Mouse (Mus musculus): Measurements from ENCODE around the gene Tmem145.

The Tmem145 gene

GRCm38 (mm10) chr7:25275555-25276298 lies 30.2 kb upstream of the Tmem145 start:
- no peak for DNase-seq (ENCODE audit: low spot score)

DNA sequence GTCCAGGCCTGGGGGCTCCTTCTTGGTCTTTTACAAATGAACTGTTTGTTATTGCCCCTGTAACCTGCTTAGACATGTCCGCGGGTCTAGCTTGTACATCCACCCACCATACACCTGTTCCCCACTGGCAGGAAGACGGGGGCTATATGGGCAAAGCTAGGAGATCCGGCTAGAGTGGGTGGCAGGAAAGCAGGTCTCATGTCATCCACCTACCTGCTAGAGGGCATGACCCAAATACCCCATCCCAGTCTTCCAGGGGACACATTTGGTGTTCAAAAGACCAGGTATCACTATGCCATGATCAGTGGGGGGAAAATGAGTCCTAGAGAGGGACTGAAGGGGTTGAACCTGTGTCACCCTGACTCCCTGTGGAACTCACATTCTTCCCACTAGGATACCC lies 28.5 kb upstream of the Tmem145 start:
- no peak for DNase-seq (ENCODE audit: low spot score)

DNA sequence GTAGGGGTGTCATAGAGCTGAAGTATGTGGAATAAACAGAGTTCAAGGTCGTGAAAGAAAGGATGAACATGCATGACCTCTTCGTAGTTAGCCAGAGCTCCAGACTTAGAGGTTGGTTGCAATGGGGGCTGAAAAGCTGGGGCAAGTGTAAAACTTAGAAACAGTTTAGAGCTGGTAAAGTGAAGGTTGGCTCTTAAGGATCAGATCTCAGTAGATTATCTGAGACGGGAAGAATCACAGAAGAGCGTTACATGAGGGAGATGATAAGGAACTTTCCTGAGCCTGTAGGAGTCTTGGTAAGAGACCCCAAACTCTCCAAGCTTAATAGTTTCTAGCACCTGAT lies 27.9 kb upstream of the Tmem145 start:
- no peak for DNase-seq (ENCODE audit: low spot score)

- DNase-seq (ENCODE audit: low spot score), result peak; percentile 95
Measured at GRCm38 (mm10) chr7:25278341-25279075, 27.4 kb upstream of the Tmem145 start.

GRCm38 (mm10) chr7:25279076-25279860 lies 26.6 kb upstream of the Tmem145 start:
- DNase-seq (ENCODE audit: low spot score), result no peak

DNA sequence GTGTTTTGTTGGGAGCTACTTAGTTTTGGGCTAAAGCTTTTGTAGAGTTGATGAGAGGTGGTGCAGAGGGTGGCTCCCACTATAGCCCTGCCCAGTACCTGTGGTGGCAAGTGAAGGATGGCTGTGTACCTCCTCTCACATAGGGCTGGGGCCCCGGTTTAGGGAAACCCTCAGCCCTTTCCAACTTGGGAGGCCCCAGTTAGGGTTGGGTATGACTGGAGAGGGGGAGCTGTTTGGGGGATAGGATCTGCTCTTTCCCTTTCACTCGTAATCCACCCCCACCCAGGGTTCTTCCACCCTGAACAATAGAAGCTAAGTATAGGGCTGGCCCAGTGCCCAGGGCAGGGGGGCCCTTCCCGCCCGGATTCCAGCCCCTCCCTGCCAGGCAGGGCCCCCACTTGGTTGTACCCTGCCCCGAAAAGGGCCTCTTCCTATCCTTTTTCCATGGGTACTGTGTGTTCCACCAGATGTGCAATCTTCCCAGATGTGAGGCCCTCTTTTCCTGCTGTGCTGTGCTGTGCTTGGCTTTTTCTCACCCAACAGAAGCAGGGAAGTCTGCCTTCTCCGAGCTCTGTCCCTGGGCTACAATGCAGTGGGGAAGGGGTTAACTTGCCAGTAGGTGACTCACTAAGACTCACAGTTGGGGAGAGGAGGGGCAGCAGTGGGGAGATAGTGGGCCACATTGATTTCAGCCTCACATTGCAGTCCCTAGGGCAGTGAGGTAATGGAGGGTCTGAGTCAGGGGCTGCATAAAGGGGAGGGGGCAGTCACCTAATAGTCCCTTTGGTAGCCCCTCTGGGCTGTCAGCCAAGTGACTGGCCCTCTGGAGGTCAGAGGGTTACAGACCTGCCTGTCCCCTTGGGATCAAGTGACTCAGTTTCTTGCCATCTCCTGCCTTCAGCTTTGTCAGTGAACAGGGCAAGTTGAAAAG lies 25.8 kb upstream of the Tmem145 start:
- peak; percentile 31 for DNase-seq (ENCODE audit: low spot score)

- no peak for DNase-seq (ENCODE audit: low spot score)
Measured at GRCm38 (mm10) chr7:25281166-25281733, 24.7 kb upstream of the Tmem145 start.

GRCm38 (mm10) chr7:25281734-25282601 lies 23.9 kb upstream of the Tmem145 start:
- DNase-seq (ENCODE audit: low spot score), result peak; percentile 98

GRCm38 (mm10) chr7:25282731-25283211 lies 23.1 kb upstream of the Tmem145 start:
- DNase-seq (ENCODE audit: low spot score), result peak; percentile 71

- DNase-seq (ENCODE audit: low spot score), result no peak
Measured at GRCm38 (mm10) chr7:25283637-25284036, 22.3 kb upstream of the Tmem145 start.

DNA sequence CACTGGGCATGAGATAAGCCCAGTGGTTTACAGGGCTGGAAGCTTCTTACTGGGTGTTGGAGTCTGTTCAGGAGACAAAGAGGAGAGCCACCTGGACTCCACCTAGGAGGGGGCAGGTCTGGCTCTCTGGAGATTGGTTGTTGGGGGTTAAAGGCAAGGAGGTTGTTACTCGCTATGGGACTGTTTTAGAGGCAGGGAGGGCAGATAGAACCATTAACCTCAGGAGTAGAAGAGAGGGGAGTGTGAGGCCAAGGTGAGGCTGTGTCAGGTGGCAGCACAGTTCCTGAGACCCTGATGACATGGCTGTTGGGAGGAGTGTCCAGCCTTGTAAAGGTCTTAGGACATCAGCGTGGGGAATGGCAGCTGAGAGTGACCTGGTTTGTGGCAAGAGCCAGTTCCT lies 21.7 kb upstream of the Tmem145 start:
- no peak for DNase-seq (ENCODE audit: low spot score)

DNA sequence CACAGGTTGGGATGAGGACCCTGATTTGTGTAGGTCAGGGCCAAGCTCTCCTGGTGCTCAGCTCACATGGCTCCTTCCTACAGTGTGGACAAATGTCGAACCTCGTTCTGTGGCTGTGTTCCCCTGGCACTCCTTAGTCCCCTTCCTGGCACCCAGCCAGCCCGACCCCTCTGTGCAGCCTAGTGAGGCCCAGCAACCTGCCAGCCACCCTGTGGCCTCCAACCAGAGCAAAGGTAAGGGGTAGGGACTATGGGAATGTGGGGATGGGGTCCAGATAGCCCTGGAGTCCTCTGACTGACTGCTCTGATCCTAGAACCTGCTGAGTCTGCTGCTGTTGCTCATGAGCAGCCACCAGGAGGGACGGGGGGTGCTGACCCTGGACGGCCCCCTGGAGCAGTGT lies 21.1 kb upstream of the Tmem145 start:
- no peak for DNase-seq (ENCODE audit: low spot score)

DNA sequence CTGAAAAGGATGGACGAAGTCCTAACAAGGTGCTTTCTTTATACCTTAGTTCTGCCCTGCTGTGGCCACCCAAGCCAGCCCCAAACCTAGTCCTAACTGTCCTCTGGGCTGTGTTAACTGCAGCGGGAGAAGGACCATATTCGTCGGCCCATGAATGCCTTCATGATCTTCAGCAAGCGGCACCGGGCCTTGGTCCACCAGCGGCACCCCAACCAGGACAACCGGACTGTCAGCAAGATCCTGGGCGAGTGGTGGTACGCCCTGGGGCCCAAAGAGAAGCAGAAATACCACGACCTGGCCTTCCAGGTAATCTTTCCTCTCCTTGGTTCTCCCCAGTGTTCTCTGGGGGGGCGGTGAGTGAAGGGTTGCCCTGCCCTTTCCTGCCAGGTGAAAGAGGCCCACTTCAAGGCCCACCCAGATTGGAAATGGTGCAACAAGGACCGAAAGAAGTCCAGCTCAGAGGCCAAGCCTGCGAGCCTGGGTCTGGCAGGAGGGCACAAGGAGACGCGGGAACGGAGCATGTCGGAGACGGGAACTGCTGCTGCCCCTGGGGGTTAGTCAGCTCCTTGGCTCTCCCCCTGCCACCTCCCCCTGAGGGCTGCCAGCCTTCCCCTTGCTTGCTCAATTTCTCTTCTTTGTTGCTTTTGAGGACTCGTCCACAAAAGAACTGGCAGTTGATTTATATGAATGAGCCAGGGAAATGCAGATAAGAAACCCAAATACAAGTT lies 20.2 kb upstream of the Tmem145 start:
- DNase-seq (ENCODE audit: low spot score), result no peak

- no peak for DNase-seq (ENCODE audit: low spot score)
Measured at GRCm38 (mm10) chr7:25286989-25287388, 18.9 kb upstream of the Tmem145 start.

DNA sequence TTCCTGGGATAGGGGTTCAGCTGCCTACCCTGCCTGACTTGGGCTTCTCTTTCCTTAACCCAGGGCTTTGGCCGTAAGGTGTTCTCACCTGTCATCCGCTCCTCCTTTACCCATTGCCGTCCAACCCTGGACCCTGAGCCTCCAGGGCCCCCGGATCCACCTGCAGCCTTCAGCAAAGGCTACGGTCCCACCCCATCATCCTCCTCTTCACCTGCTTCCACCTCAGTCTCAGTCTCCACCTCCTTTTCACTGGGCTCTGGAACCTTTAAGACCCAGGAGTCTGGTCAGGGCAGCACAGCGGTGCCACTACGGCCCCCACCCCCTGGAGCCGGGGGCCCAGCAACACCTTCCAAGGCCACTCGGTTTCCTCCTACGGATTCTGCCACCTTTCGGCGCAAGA lies 17.9 kb upstream of the Tmem145 start:
- DNase-seq (ENCODE audit: low spot score), result no peak

DNA sequence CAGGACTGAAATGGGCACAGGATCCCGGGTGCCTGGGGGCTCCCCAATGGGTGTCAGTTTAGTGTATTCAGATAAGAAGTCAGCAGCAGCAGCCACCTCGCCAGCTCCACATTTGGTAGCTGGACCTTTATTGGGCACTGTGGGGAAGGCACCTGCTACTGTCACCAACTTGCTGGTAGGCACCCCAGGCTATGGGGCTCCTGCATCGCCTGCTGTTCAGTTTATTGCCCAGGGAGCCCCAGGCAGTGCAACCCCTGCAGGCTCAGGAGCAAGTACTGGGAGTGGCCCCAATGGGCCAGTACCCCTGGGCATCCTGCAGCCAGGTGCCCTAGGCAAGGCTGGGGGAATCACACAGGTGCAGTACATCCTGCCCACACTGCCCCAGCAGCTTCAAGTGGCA lies 17.2 kb upstream of the Tmem145 start:
- no peak for DNase-seq (ENCODE audit: low spot score)

- no peak for DNase-seq (ENCODE audit: low spot score)
Measured at GRCm38 (mm10) chr7:25289925-25290324, 16.0 kb upstream of the Tmem145 start.

DNA sequence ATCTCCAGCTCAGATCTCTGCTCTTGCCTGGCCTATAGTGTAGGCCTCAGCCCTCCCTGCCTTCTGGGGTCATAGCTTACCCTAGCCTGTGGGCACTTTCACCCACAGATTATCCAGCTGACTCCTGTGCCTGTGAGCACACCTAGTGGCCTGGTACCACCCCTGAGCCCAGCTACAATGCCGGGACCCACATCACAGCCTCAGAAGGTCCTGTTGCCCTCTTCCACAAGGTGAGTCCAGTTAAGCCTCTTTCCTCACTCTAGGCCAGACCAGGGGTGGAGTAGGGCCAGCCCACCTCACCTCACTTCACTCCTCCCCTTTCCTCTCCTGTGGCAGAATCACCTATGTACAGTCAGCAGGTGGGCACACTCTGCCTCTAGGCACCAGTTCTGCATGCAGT lies 15.4 kb upstream of the Tmem145 start:
- no peak for DNase-seq (ENCODE audit: low spot score)

- no peak for DNase-seq (ENCODE audit: low spot score)
Measured at GRCm38 (mm10) chr7:25290911-25291310, 15.0 kb upstream of the Tmem145 start.

DNA sequence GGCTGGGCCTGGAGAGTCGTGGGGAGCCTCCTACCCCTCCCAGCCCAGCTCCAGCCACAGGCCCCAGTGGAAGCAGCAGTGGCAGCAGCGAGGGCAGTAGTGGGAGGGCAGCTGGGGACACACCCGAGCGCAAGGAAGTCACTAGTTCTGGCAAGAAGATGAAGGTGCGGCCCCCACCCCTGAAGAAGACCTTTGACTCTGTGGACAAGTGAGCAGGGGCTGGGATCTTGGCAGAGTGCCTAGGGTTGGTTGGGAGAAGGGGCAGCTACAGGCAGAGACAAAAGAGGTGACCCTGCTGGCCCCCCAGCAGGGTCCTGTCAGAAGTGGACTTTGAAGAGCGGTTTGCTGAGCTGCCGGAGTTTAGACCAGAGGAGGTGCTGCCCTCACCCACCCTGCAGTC lies 13.8 kb upstream of the Tmem145 start:
- no peak for DNase-seq (ENCODE audit: low spot score)
